Mouse (Mus musculus): ENCODE measurements around the gene Commd7.

The Commd7 gene

DNA sequence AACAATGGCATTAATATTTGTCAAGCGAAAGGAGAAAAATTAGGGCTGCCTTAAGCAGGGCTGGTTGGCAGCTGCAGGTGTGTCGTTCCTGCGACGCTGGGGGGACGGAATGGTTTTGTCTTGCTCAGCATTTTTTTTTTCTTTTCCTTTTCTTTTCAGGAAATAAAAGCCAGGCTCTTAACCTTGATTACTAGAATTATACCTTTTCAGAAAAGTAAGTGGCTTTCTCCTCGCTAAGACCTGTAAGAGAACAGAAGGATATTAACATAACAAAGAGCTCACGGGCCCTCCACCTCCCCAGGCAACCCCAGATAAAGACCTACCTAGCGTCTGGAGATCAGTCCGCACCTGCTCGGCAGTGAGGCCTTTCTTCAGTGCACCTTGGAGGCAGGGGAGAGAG, 10.1 kb downstream of the Commd7 start:
- 73% methylated on average over 10 of the region's 10 CpGs for WGBS

DNA sequence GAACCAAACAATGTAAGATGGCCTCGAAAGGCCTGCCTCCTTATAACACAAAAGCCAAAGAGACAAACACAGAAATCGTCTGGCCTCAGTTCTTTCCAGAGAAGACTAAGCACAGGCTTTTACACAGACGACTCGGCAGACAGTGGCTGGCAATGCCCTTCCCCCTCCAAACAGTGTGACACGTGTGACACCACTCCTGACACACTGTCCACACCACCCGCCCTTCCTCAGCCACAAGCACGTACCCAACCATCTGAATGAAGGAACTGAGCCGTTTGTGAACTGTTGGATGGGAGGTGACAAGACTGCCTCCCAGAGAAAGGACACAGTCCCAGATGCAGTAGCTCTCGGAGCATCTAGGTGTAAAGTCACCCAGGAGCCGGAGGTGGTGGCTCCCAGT, 13.7 kb downstream of the Commd7 start:
- 78% methylated on average over 10 of the region's 10 CpGs for WGBS

GRCm38 (mm10) chr2:153618439-153618838, 14.1 kb downstream of the Commd7 start:
- 92% methylated on average over 6 of the region's 6 CpGs for WGBS

GRCm38 (mm10) chr2:153616893-153617292, 15.7 kb downstream of the Commd7 start:
- 91% methylated on average over 3 of the region's 3 CpGs for WGBS

- 34% methylated on average over 3 of the region's 3 CpGs for WGBS
Observed at GRCm38 (mm10) chr2:153612594-153613281, 19.8 kb downstream of the Commd7 start.

- 98% methylated on average over 1 of the region's 1 CpGs for WGBS
Observed at GRCm38 (mm10) chr2:153611743-153612142, 20.8 kb downstream of the Commd7 start.

DNA sequence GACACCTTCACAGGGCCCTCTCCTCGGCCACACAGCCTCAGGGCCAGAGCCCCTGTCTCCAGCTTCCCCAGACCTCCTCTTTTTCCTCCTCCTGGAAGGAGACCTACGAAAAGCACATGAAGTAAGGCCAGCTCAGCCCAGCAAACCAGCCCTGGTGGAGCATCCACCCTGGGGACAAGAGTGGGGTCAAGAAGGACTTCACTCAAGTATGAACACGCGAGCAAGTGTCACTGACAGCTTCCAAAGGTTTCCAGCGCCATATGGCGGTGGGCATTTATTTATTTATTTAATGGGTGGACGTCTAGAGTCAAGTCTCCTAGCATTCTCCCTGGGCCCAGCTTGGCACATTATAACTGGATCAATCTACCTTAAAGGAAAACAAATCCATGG, 21.3 kb downstream of the Commd7 start:
- 86% methylated on average over 7 of the region's 7 CpGs for WGBS

DNA sequence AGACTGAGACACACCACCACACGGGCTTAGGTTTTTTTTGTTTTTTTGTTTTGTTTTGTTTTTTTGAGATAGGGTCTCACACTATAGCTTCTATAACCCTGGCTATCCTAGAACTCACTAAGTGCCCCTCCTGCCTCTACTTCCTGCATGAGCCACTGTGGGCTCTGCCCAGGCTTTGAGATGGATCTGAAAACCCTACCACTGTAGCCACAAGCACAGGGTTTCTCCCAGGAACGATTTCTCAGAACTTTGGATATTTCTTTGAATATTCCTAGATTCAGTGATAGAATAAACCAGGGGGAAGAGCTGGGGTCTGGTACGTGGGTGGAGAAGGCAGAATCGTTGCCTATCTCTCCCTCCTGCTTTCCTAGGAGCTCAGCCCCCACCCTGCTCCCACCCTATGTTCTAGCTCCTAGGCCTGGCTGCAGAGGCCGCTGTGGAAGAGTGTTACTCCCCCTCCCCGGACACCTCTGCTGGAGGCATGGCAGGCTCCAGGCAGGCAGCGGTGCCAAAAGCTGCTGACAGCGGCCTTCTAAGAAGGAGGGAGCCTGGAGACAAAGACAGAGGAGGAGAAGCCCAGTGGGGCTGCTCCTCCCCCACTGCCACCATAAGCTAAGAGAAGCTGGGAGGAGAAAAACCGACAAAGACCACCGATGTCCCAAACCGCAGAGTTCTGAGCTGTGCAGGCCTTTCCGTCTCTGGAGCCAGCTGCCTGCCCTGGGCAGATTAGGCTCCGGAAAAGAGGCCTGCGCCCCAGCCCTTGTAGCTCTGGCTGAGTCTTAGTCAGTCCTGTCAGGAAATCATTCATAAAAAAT, 21.9 kb downstream of the Commd7 start:
- WGBS: 36% methylated on average over 14 of the region's 14 CpGs

DNA sequence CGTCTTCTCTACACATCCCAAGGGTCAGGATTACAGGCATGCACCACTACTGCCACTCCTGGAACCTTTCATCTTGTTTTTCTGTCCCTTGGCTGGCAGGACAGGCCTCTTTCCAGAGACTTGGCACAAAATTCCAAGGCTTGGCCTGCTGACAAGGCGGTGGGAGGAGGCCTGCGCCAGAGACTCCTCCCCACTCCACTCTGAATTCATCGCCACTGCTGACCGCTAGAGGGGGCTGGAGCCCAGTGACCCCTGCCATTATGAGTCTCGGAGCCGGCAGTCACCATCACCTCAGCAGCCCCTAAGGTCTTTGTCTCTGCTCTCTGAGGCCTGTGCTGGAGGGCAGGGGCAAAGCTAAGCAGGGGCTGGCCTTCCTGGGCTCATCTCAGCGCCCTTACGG, 23.0 kb downstream of the Commd7 start:
- 23% methylated on average over 9 of the region's 9 CpGs for WGBS

- WGBS: 83% methylated on average over 8 of the region's 8 CpGs
Observed at GRCm38 (mm10) chr2:153609058-153609457, 23.5 kb downstream of the Commd7 start.

DNA sequence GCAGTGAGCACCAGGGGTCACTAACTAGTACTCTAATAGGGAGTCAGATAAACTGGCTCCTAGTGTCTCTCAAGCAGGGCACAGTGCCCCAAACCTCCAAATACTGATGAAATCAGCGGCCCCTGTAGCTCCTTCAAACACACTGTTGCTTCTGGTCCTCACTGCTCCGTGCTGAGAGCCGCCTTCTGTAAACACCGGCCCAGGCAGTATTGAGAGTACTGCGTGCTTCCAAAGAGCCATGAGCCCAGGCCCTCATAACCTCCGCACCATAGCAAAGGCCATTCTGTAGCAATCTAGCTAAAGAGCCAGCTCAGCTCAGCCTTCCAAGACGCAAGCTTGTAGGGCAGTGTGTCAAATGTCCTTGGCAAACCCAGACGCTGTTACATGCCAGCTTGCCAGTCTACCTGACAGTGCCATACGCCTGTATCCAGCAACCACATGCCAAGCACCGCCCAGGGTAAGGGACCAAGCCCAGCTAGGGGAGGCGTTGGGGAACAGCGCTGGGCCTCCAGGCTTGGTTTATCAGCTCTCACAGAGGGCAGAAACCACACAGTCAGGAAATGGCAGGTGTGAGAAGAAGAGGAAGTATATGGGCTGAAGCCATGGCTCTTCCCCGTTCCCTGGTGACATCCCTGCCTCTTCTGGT, 24.6 kb downstream of the Commd7 start:
- 72% methylated on average over 13 of the region's 13 CpGs for WGBS

DNA sequence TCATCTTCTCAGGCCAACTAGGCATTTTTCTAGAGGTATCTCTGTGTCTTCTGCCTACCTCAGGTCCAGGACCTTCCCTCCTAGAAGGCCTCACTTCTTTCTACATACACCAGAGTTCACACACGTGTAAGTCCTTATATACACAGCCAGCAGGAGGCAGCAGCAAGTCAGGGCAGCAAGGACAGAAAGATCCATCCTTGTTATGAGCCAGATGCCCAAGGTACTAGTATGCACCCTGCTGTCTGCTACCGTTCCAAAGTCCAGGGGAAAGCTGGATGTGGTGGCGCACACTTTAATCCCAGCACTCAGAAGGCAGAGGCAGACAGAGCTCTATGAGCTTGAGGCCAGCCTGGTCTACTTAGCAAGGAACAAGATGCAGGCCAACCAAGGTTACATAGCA, 26.2 kb downstream of the Commd7 start:
- 94% methylated on average over 3 of the region's 3 CpGs for WGBS

DNA sequence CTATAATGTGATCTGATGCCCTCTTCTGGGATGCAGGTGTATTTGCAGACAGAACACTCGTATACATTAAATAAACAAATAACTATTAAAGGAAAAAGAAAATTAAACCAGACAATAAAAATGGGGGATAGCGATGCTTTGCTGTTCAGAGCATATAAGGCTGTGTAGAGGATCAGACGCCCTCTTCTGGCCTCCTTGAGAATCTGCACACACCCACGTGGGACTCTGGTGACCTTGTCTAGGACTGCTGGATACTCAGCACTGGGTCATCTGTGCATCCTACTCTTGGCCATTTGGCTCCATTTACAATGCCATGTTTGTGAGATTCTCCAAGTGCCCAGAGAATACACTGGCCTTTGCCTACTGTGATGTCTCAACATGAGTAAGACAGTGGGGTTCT, 28.9 kb downstream of the Commd7 start:
- WGBS: 49% methylated on average over 4 of the region's 4 CpGs

- 39% methylated on average over 16 of the region's 16 CpGs for WGBS
Observed at GRCm38 (mm10) chr2:153600667-153601648, 31.6 kb downstream of the Commd7 start.

DNA sequence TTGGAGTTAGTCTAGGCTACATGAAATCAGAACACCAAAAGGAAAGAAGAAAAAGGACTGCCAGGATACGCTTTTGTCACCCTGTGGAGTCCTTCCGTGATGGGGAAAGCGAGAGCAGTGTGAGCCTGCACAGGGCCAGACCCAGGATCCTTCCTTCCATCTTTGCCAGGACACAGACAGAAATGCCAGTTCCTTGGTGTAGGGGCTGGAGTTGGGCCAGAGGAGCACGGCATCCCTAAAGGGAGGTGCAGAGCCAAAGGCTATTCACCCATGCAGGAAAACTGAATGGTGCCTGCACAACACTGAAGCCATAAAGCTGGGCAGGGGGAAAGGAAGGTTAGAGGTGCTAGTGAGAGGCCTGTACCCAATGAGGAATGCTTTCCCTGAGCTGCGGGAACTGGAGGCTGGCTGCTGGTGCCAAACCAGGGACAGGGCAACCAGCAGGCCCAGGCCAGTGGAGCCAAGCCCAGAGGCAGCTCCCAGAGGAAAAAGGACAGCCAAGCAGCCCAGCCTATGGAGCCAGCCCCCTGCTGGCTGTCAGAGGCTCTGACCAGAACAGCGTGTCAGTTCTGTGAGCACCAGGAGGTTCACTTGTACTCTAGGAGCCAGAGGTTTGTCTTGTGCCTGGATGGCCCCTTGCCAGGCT, 32.4 kb downstream of the Commd7 start:
- WGBS: 53% methylated on average over 6 of the region's 6 CpGs

DNA sequence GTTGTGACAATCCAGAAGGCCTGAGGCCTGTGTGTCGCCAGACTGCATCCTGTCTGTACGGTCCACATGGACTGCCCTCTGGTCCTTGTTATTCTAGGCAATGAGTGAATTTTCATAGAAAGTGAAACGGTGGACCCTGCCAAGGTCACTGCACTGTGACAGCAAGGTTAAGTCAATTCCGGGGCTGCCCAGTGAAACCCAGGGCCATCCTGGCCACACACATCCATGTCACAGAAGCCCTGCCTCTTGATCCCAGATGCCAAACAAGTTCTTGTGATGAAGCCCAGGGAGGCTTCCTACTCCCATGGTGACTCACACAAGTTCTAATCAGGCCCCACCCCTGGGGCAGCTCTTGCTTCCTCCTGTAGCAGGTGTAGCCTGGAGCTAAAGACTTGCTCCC, 35.0 kb downstream of the Commd7 start:
- 87% methylated on average over 4 of the region's 4 CpGs for whole genome bisulfite sequencing

DNA sequence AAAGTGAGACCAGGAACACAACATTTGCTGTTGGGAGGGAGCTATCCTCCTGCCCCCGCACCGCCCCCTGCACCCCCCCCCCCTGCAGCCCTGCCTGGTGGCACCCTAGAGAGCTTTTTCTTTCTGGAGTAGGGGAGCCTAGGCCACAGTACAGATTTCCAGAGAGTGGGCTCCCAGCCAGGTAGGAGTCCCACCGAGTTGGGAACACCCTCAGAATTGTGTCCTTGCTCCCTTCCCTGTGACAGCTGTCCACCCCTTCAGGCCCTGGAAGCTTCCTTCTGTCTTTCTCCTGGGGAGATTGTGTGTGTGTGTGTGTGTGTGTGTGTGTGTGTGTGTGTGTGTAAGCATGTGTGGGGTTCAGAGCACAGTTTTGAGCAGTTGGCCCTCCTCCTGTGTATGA, 35.6 kb downstream of the Commd7 start:
- WGBS: 65% methylated on average over 3 of the region's 3 CpGs

- WGBS: 84% methylated on average over 4 of the region's 4 CpGs
Observed at GRCm38 (mm10) chr2:153594998-153595397, 37.6 kb downstream of the Commd7 start.

DNA sequence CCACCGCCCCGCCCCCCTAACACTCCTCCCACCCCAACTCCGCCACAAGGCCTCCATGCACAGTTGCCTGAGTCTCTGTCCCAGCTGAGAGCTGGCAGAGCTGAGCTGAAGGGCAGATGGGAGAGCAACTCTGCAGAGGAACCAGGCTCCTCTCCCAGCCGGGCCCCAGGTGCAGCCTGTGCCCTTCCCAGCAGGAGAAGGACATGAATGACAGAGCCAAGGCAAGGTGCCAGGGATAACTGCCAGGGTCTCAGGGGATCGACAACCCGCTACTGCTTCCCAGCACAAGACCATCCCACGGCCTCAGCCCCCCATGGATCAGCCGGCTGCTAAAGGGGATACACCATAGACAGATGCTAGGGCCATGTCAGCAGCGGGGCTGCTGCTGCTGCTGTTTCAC, 39.4 kb downstream of the Commd7 start:
- WGBS: 43% methylated on average over 9 of the region's 9 CpGs

- WGBS: 92% methylated on average over 8 of the region's 8 CpGs
Observed at GRCm38 (mm10) chr2:153592056-153593014, 40.2 kb downstream of the Commd7 start.

Data from cerebral cortex, adult 2 months (tissue).